Mouse (Mus musculus) kidney, embryonic 14.5 days (tissue): ENCODE data around the gene Gpkow. TPM values are rescaled to one million over a fixed set of nuclear protein-coding genes. Genes with fewer than 3 reads are reported as not detected.

Experiments
- ATAC-seq: fragments of 200-750 bp; cut with Nextera tagmentation; 2 replicates; pipeline ENCODE4 v1.8.0; 2017; ENCODE audit warnings: moderate number of reproducible peaks, mild to moderate bottlenecking, moderate TSS enrichment, moderate library complexity; ENCODE audit not compliant: low FRiP score, low TSS enrichment
- H3K27ac ChIP-seq: fragments of 300-500 bp; sonication (generic); 2 replicates; pipeline ENCODE4 v1.5.1; 2014; ENCODE audit warnings: low read depth, mild to moderate bottlenecking, low read length, moderate library complexity, mixed read lengths
- H3K27me3 ChIP-seq: fragments of 300-500 bp; sonication (generic); 2 replicates; pipeline ENCODE4 v1.6.1; 2014; ENCODE audit warnings: mild to moderate bottlenecking, low read length; ENCODE audit not compliant: control insufficient read depth, insufficient read depth
- H3K36me3 ChIP-seq: fragments of 300-500 bp; sonication (generic); 2 replicates; pipeline ENCODE4 v1.6.1; 2014; ENCODE audit warnings: low read length, mixed read lengths; ENCODE audit not compliant: control insufficient read depth, insufficient read depth
- H3K4me1 ChIP-seq: fragments of 300-500 bp; sonication (generic); 2 replicates; pipeline ENCODE4 v1.6.1; 2014; ENCODE audit warnings: low read length, mixed read lengths; ENCODE audit not compliant: control insufficient read depth, insufficient read depth
- H3K4me2 ChIP-seq: fragments of 300-500 bp; sonication (generic); replicated peaks from 2 replicates; pipeline ENCODE4 v1.6.1; 2014; ENCODE audit warnings: low read depth, mild to moderate bottlenecking, low read length
- H3K4me3 ChIP-seq: fragments of 300-500 bp; sonication (generic); 2 replicates; pipeline ENCODE4 v1.5.1; 2014; ENCODE audit warnings: mild to moderate bottlenecking, low read length
- H3K9ac ChIP-seq: fragments of 300-500 bp; sonication (generic); 2 replicates; pipeline ENCODE4 v1.6.1; 2014; ENCODE audit warnings: low read depth, mild to moderate bottlenecking, low read length, moderate library complexity
- H3K9me3 ChIP-seq: fragments of 300-500 bp; sonication (generic); 2 replicates; pipeline ENCODE4 v1.6.1; 2016; ENCODE audit warnings: low read length; ENCODE audit not compliant: control insufficient read depth
- WGBS: fragments of 180-500 bp; shearing (Covaris S2); extraction: QIAGEN DNeasy Blood & Tissue Kit; methylation state at CpG from one replicate; pipeline ENCODE4 v1.1.7; 2014; 5-methylcytosine and 5-hydroxymethylcytosine counted together
- polyA plus RNA-seq: library from polyadenylated mRNA; unstranded; fragments of >200 nt; fragmentation: Nextera tagmentation; extraction: Ambion mirVana; gene quantifications from 2 replicates; pipeline ENCODE4 v1.2.1, GENCODE M21; 2014

Gene Gpkow
- polyA plus RNA-seq = 21.3 and 47.4 TPM in 2 replicates

DNA sequence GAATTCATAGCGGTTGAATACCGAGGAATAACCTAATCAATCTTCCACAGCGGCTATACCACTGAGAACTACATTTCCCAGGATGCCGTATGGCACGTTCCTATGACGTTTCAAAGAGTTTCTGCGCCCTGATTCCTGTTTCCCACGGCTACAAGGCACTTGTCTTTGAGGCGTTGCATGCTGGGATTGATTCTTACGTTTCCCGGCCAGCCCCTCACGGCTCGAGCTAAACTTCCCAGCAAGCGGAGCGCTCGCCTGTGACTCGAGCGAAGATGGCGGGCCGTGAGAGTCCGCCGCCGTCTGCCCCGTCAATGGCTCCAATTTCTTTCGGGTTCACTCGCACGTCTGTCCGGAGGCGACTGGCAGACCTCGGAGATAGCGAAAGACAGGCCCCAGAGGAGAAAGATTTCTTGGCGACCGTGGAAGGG, at the start of gene Gpkow:
TSS of gene Gpkow (plus strand) at position 178 of the 428 bp plus-strand sequence.
- Histone ChIP-seq H3K9ac (peak within 1 kb of the TSS; percentile 58), H3K36me3 (peaks cover 8% of the 10 kb centered on the region; the same call in 1 of the 2 replicates), H3K4me3 (peak within 1 kb of the TSS; percentile 61), H3K27me3 (no peaks in the 10 kb centered on the region), H3K9me3 (no peaks in the 10 kb centered on the region), H3K27ac (no peak within 1 kb of the TSS), H3K4me1 (no peaks in the 10 kb centered on the region), H3K4me2 (peak within 1 kb of the TSS; percentile 50)
- WGBS = 16% methylated on average over 33 of the region's 33 CpGs
- ATAC-seq = peak; percentile 94

DNA sequence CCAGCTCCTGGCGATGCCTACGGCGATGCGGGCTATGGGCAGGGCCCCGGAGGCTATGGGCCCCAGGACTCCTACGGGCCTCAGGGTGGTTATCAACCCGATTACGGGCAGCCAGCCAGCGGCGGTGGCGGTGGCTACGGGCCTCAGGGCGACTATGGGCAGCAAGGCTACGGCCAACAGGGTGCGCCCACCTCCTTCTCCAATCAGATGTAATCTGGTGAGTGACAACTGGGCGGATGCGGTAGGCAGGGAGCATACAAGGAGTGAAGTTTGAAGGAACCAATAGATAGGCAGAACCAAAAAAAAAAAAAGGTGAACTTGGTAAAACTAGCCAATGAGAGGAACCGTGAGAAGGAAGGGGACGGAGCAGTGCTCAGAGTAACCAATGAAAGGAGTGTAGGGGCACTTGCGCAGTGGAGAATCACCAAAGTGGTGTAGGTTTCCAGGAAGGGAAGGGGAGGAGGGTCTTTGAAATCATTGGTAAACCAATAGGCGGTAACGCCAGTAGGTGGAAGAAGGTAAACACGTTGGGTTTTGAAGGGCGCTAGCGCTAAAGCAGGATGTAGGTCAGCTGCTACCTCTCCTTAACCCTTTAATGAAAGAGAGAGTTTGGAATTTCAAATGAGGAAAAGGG, 48.1 kb upstream of the Gpkow start:
- no peaks in the 10 kb centered on the region for H3K4me1 ChIP-seq
- peak; percentile 98 for ATAC-seq

DNA sequence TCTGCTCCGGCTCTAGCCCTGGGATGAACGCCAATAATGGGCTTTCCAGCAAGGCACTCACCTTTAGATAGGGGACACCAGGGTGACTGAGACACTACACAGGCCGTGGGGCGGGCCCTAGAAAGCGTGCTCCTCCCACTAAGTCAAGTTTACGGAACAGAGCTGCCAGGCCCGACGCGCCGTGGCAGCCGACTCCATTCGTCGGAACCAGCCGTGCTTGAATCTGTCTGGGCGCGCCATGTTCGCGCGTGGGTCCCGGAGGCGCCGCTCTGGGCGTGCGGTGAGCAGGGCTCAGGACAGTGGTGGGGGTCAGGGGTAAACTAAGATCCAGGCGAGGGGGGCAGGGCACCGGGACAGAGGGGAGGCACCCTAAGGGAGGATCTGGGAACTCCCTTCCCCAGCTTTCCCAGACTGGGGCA, 39.7 kb upstream of the Gpkow start, which contains the start of gene Prickle3:
TSS of gene Prickle3 (plus strand) at position 40 of the 419 bp plus-strand sequence.
- peak; percentile 70; the same call in 1 of the 2 replicates for ATAC-seq
- H3K4me2 ChIP-seq = peak within 1 kb of the TSS; percentile 52
- H3K27me3 ChIP-seq = no peaks in the 10 kb centered on the region
- no peaks in the 10 kb centered on the region for H3K36me3 ChIP-seq
- peak within 1 kb of the TSS; percentile 48 for H3K4me3 ChIP-seq
- 34% methylated on average over 26 of the region's 26 CpGs for WGBS
- peak within 1 kb of the TSS; percentile 74; the same call in 1 of the 2 replicates for H3K27ac ChIP-seq
- no peaks in the 10 kb centered on the region for H3K9me3 ChIP-seq
- H3K9ac ChIP-seq = peak within 1 kb of the TSS; percentile 56
- H3K4me1 ChIP-seq = peaks cover 2% of the 10 kb centered on the region; the same call in 1 of the 2 replicates

More for the DNA sequence above, 48.1 kb upstream of the Gpkow start:
- 30% methylated on average over 25 of the region's 25 CpGs for WGBS
- Histone ChIP-seq H3K36me3 (no peaks in the 10 kb centered on the region), H3K27ac (peak overlapping the region; percentile 65; the same call in 1 of the 2 replicates), H3K4me2 (peak overlapping the region; percentile 51), H3K9me3 (no peaks in the 10 kb centered on the region), H3K27me3 (no peaks in the 10 kb centered on the region), H3K4me3 (peak overlapping the region; percentile 47), H3K9ac (peak overlapping the region; percentile 73)

DNA sequence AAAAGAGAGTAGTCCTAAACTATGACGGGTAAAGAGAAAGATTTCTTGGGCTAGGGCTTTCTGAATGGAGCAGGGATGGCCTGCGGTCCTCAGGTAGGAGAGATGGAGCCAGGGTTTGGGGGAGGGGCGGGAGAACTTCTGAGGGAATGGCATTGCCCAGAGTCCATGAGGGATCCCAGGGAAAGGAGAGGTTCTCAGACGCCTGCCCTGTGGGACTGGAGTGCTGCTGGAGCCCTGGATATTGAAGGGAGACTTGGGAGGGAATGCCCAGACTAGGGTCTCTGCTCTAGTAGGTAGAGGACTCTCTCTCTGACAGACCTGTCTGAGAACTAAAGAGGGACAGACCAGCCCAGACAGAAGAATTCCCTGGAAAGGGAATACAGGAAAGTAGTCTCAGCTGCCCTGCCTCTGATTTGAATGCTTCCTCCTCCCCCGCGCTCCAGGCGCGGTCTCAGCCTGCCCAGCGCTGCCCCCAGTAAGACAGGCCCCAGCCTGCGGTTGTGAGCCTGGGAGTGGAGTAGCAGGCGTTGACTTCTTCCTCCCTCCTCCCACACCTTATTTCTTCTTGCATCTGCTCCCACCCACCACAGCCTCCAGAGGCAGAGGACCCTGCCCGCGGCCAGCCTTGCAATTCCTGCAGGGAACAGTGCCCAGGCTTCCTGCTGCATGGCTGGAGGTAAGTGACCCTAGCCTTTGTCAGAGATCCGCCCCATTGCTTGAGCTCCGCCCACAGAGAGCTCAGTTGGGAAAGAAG, 38.7 kb upstream of the Gpkow start:
- 28% methylated on average over 15 of the region's 15 CpGs for WGBS
- Histone ChIP-seq H3K4me1 (peaks cover 2% of the 10 kb centered on the region; the same call in 1 of the 2 replicates), H3K9ac (peak overlapping the region; percentile 44; the same call in 1 of the 2 replicates), H3K4me2 (peak overlapping the region; percentile 52), H3K27ac (peak overlapping the region; percentile 74; the same call in 1 of the 2 replicates), H3K36me3 (no peaks in the 10 kb centered on the region), H3K27me3 (no peaks in the 10 kb centered on the region), H3K9me3 (no peaks in the 10 kb centered on the region), H3K4me3 (peak overlapping the region; percentile 48)
- peak; percentile 83 for ATAC-seq

DNA sequence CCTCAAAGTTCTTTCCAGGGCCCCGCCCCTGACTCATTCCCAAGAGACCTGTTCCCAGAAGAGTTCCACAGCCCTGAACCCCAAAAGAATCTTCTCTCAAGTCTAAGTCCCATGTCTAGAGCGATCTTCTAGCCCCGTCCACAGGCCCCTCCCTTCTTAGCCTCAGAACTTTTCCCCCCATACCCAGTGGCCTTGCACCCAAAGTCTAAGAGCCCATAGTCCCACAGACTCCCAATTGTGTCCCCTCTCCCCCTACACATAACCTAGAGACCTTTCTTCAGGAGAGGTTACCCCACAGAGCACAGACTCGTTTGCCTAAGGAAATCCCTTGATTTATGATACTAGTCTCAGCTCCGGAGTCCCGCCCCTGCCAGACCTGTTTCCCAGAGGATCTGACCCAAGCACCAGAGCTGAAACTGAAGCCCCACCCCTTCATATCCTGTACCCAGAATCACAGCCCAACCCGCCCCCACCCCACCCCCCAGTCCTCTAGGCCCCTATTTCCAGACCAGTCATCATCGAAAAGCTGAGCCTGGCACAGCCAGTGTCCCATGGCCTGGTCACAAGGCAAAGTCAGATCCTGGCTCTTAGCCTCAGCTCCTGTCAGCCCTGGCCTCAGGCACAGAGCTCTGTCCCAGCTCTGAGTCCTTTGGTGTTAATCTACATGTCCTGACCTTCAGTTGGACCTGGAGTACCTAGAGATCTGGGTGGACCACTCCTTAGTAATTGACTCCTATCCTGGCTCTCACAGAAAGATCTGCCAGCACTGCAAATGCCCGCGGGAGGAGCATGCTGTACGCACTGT, 37.9 kb upstream of the Gpkow start:
- 45% methylated on average over 11 of the region's 11 CpGs for WGBS
- ATAC-seq = peak; percentile 60
- Histone ChIP-seq H3K4me2 (peak overlapping the region; percentile 52), H3K27ac (peak overlapping the region; percentile 74; the same call in 1 of the 2 replicates), H3K9me3 (no peaks in the 10 kb centered on the region), H3K4me3 (peak overlapping the region; percentile 48; the same call in 1 of the 2 replicates), H3K36me3 (no peaks in the 10 kb centered on the region), H3K9ac (0 out of 2 replicates have a peak overlapping the region, but pooled peaks have one; percentile 44), H3K27me3 (no peaks in the 10 kb centered on the region), H3K4me1 (peaks cover 2% of the 10 kb centered on the region; the same call in 1 of the 2 replicates)

DNA sequence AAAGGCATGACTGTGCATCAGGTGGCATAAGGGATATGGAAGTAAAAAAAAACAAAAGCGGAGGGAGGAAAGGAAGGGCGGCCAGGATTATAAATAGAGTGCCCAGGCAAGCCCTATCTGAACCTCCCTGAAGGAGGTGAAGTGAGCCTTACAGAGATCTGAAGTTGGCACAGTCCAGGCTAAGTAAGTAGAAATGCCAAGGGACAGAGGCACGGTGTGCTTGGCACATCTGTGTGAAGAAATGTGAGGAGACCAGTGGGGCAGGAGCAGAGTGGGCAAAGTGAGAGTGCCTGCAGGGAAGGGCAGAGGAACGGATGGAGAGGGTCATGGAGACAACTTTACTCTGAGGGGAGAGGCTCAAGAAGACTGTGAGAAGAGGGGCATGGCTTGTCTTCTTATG, 35.8 kb upstream of the Gpkow start:
- H3K27ac ChIP-seq = no peak overlapping the region
- no peaks in the 10 kb centered on the region for H3K27me3 ChIP-seq
- 78% methylated on average over 4 of the region's 4 CpGs for WGBS
- no peak overlapping the region for H3K4me2 ChIP-seq
- peaks cover 2% of the 10 kb centered on the region; the same call in 1 of the 2 replicates for H3K4me1 ChIP-seq
- H3K9ac ChIP-seq = no peak overlapping the region
- no peaks in the 10 kb centered on the region for H3K9me3 ChIP-seq
- ATAC-seq = no peak
- no peak overlapping the region for H3K4me3 ChIP-seq
- H3K36me3 ChIP-seq = peaks cover 4% of the 10 kb centered on the region; the same call in 1 of the 2 replicates

DNA sequence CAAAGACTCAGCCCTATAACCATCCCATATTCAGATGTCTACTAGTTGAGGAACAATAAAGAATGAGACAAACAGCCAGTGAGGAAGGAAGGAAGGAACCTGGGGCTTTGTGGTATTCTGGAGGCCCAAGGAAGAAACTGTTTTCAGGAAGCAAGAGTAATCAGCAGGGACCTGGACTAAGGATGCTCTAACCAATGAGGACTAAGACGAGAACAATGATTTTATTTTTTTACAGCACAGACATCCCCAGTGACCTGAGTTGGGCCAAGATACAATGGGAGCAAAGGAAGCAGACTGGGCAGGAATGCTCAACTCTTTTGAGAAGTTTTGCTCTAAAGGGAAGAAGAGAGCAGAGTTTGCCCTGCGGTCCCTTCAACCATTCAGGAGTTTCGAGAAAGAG, 34.0 kb upstream of the Gpkow start:
- H3K4me1 ChIP-seq = peaks cover 2% of the 10 kb centered on the region; the same call in 1 of the 2 replicates
- H3K27ac ChIP-seq = no peak overlapping the region
- H3K4me2 ChIP-seq = no peak overlapping the region
- H3K4me3 ChIP-seq = no peak overlapping the region
- ATAC-seq = no peak
- H3K9me3 ChIP-seq = no peaks in the 10 kb centered on the region
- peaks cover 10% of the 10 kb centered on the region; the same call in 1 of the 2 replicates for H3K36me3 ChIP-seq
- 79% methylated on average over 3 of the region's 3 CpGs for WGBS
- H3K27me3 ChIP-seq = no peaks in the 10 kb centered on the region
- no peak overlapping the region for H3K9ac ChIP-seq

DNA sequence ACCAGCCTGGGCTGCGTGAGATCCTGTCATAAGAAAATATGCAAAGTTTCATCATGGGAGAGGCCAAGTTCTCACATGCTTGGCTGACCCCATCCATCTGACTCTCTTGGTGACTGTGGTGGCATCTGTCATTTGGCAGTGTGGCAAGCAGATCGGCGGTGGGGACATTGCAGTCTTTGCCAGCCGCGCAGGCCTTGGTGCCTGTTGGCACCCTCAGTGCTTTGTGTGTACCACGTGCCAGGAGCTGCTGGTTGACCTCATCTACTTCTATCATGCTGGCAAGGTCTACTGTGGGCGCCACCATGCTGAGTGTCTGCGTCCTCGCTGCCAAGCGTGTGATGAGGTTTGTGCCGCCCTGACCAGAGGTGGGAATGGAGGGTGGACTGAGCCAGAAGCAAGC, 32.1 kb upstream of the Gpkow start:
- no peak overlapping the region for H3K4me2 ChIP-seq
- H3K36me3 ChIP-seq = peaks cover 13% of the 10 kb centered on the region; the same call in 1 of the 2 replicates
- no peaks in the 10 kb centered on the region for H3K4me1 ChIP-seq
- no peak overlapping the region for H3K27ac ChIP-seq
- ATAC-seq = no peak
- no peaks in the 10 kb centered on the region for H3K9me3 ChIP-seq
- no peaks in the 10 kb centered on the region for H3K27me3 ChIP-seq
- no peak overlapping the region for H3K9ac ChIP-seq
- 88% methylated on average over 11 of the region's 11 CpGs for WGBS
- H3K4me3 ChIP-seq = no peak overlapping the region
